Mouse (Mus musculus) kidney, adult 2 months (tissue): ENCODE measurements around the gene Fkbp5.

Experiments
- CTCF ChIP-seq: fragments of 200-500 bp; conservative IDR thresholded peaks from 2 replicates; pipeline ENCODE4 v1.5.1; 2011; ENCODE audit warnings: low read depth, mild to moderate bottlenecking, control low read depth, low read length, moderate library complexity, mixed read lengths; ENCODE audit not compliant: insufficient read depth, insufficient read length
- POLR2A ChIP-seq: fragments of 200-500 bp; IDR thresholded peaks from one replicate; pipeline ENCODE4 v1.6.1; 2011; ENCODE audit warnings: low read depth, low read length, control low read depth

DNA sequence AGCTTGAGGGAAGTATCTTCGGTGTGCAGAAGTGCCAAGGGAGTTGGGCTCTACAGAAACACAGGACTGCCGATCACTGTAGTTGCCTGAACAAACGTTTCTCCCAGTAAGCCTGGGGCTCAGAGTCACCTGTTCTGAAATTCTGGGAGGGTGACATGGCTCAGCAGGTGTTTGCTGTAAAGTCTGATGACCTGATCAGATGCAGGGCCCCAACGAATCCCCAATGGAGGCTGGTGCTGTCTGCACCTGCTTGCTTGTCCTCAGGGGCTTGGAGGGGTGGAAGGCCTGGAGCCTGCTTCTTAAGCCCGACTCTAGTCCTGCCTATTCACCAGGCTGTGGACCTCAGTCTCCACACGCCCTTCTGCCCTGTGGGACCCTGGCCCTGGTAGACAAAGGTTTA is 40.4 kb upstream of the Fkbp5 start:
- TF ChIP-seq POLR2A = no peak
- TF ChIP-seq CTCF = no peak
